Mouse (Mus musculus) cortical plate, adult 2 months (tissue): ENCODE measurements at regions not wholly inside any gene's neighbourhood (a gene's known extent, or its start where the extent isn't known, plus 50 kb on each side); places are given as distances from the start of the nearest gene placed in this dataset.

Experiments used
- CTCF ChIP-seq: fragments of 200-500 bp; IDR thresholded peaks from 2 replicates; pipeline ENCODE4 v1.5.1; 2011; ENCODE audit warnings: mild to moderate bottlenecking, control low read depth, low read length; ENCODE audit not compliant: insufficient read depth; ENCODE audit errors: extremely low read depth
- POLR2A ChIP-seq: fragments of 200-500 bp; IDR thresholded peaks from 2 replicates; pipeline ENCODE4 v1.6.1; 2011; ENCODE audit warnings: mild to moderate bottlenecking, low read length, control low read depth; ENCODE audit not compliant: insufficient read depth; ENCODE audit errors: extremely low read depth

DNA sequence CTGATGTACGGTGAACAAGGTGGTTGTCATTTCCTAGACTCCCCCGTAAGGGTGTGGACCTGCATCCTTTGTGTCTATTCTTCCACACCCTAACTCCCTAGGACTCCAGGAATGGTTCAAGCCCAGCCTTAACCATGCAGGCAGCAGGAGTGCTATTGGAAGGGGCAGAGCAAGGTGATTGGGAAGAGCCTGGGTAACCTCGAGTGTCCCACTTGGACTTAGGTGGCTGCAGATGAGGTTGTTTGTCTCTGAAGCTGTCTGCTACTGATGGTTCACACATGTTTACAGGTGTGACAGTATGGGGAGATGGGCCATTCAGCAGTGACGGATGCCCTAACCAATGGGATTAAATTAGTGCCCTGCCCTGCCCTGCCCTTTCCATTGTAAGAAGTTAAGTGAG is 207.4 kb downstream of the Zfp326 start:
- TF ChIP-seq CTCF (no peak), POLR2A (no peak)
